Mouse (Mus musculus): Measurements from ENCODE around the gene Ap2s1. TPM values are rescaled to one million over a fixed set of nuclear protein-coding genes. Genes with fewer than 3 reads are reported as not detected.

The Ap2s1 gene
- total RNA-seq (2023): 68.3 TPM

DNA sequence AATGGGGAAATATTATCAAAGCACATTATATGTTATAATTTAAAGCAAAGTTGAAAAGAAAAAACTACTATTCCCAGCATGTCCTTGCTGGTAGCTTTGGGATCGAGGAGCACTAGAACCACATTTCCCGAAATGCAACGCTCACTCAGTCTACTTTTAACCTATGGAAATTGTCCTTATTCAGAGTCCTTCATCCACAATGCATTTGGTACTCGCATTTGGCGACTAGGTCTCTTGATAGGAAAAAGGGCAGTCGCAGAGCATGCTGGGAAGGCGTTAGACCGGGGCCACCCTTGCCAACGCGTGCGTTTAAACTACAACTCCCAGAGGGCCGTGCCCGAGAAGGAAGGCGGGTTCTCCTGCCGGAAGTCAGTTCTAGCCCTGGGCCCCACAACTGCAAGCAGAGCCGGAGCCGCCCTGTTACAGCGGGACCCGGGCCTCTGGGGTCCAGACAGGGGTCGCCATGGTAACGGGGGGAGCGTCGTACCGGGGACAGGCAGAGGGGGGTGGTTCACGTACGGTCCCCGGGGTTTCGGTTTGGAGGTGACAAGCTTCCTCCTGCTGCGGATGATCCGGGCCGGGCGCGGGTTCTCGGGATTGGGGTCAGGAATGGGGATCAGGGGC lies at the start of gene Ap2s1:
Gene Ap2s1 (plus strand): TSS at position 338 of the 624 bp plus-strand sequence.

DNA sequence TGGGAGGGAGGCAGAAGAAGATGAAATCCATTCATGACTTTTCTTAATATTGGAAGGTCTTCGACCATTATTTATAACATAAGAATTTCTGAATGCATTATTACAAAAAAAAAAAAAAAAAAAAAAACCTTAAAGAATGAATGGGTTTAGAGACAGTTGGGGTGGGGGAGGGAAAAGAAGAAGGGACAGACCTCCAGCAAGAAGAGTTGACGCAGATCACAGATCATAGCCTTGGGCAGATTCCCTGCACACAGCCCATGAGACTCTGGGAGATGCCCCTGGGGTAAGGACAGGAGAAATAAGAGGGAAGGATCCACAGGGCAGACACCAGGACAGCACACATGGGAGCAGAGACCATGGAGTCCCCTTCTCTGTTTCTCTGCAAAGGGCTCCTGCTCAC lies 16.6 kb upstream of the Ap2s1 start, which contains the start of gene Ceacam9:
Gene Ceacam9 (plus strand): TSS at position 301 of the 400 bp plus-strand sequence.

DNA sequence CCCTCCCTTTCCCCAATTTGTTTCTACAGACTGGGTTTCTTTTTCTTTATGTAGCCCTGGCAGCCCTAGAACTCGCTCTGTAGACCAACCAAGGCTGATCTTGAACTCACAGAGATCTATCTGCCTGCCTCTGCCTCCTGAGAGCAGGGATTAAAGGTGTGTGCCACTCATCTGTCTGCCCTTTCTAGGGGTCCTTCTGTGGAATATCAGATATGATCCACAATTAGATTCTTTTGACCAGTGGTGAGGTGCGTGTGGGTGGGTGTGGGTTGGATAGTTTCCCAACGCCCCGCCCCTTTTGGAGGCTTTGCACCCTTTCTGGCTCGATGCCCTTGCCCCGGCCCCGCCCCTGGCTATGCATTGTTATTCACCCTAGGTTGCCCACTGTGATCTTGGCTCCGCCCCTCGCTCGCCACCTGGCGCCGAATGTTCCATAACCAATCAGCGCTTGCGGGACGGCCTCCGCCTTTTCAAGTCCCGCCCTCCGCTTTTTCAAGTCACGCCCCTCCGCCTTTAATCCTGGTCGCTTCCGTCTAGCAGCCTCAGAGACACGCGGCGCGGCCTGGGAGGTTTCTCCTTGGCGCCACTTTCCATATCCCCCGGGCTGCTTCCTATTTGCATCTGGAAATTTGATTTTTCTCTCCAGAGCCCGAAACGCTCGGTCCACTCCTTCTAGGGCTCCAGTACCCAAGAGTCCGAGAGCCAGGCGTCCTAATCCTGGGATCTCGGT lies 42.8 kb downstream of the Ap2s1 start, which contains the start of gene Slc1a5:
Gene Slc1a5 (plus strand): TSS at position 516 of the 730 bp plus-strand sequence.

Other genes starting within 250 kb of the Ap2s1 start
- gene Arhgap35, start 123.4 kb upstream of the Ap2s1 start, total RNA-seq (2023): 20.6 TPM
- gene Ceacam15, start 62.7 kb upstream of the Ap2s1 start, total RNA-seq (2023): not detected
- not detected for gene Ceacam9, start 16.5 kb upstream of the Ap2s1 start, total RNA-seq (2023)
- 164 TPM for gene Slc1a5, start 42.9 kb downstream of the Ap2s1 start, total RNA-seq (2023)
- 126 TPM for gene Strn4, start 77.5 kb downstream of the Ap2s1 start, total RNA-seq (2023)
- gene Fkrp, start 78.3 kb downstream of the Ap2s1 start, total RNA-seq (2023): 21.0 TPM
- 231 TPM for gene Prkd2, start 104.5 kb downstream of the Ap2s1 start, total RNA-seq (2023)
- gene Dact3, start 136.9 kb downstream of the Ap2s1 start, total RNA-seq (2023): 0.34 TPM
- gene Gng8, start 153.4 kb downstream of the Ap2s1 start, total RNA-seq (2023): not detected
- gene Ptgir, start 168.1 kb downstream of the Ap2s1 start, total RNA-seq (2023): 0.31 TPM
- gene Calm3, start 185.7 kb downstream of the Ap2s1 start, total RNA-seq (2023): 91.8 TPM
- not detected for gene Pnmal2, start 206.3 kb downstream of the Ap2s1 start, total RNA-seq (2023)
- not detected for gene Pnmal1, start 221.3 kb downstream of the Ap2s1 start, total RNA-seq (2023)
- 1.2 TPM for gene Gm42372, start 244.7 kb downstream of the Ap2s1 start, total RNA-seq (2023)

Measured in CD8-positive naive resting alpha-beta T cell, adult 57 days (primary cell).